In genomic region chr3:108770725-108771368, GRCm38 (mm10) we compare ENCODE assay signal across 9 mouse cellular contexts. TPM values are rescaled to one million over a fixed set of nuclear protein-coding genes. Genes with fewer than 3 reads are reported as not detected.
DNase-seq lines count a peak whose midpoint lies in the region; ATAC-seq lines count a peak whose summit lies in the region.
"Had no signal": no experiment of that assay in that cellular context is flagged by ENCODE, and none has a peak within 500 bp of the region (broad histone marks: within the 10 kb centered on the region; RNA-seq: fewer than 3 reads in every experiment).

No protein-coding gene starts in this region.

- H3K9ac ChIP-seq in neural tube, embryonic 15.5 days (replicated peaks), result no peak overlapping the region

- H3K4me2 ChIP-seq in neural tube, embryonic 15.5 days, result no peak overlapping the region

- H3K27me3 ChIP-seq in neural tube, embryonic 15.5 days (replicated peaks), result no peaks in the 10 kb centered on the region

- no peaks in the 10 kb centered on the region for H3K36me3 ChIP-seq in neural tube, embryonic 15.5 days

- no peak overlapping the region for H3K4me3 ChIP-seq in neural tube, embryonic 15.5 days (replicated peaks)

- peak; percentile 55 to 69 for ATAC-seq in hematopoietic stem cell, adult 5-6 weeks (replicated peaks in 1 of 2; ENCODE audit: insufficient read depth in 1 of 2, low FRiP score in 2 of 2, low TSS enrichment in 1 of 2, low read depth in 1 of 2, poor library complexity in 2 of 2, severe bottlenecking in 2 of 2)
- ATAC-seq in neural tube, embryonic 15.5 days (ENCODE audit: low FRiP score), result peak; percentile 72

- H3K9me3 ChIP-seq in neural tube, embryonic 15.5 days (replicated peaks), result no peaks in the 10 kb centered on the region

- WGBS in neural tube, embryonic 15.5 days, result 30% methylated on average over 6 of the region's 6 CpGs

- DNase-seq in MEL-GATA-1-ER (ENCODE audit: extremely low read depth, low read depth), result peak; percentile 61
- DNase-seq in cerebellum, adult 9-10 months, result peak; percentile 62
- DNase-seq in forelimb bud, embryonic 11.5 days (ENCODE audit: low read depth, low spot score), result peak; percentile 82
- peak; percentile 50 to 89 for DNase-seq in layer of hippocampus, adult 18-20 months (ENCODE audit: low spot score in 2 of 2)
- DNase-seq in lung, adult 18-20 months, result peak; percentile 51 to 69
- peak; percentile 75 for DNase-seq in thymus, postnatal 0 days (ENCODE audit: low spot score)

- H3K27ac ChIP-seq in neural tube, embryonic 15.5 days (replicated peaks), result no peak overlapping the region; the same call in 1 of the 2 replicates

- peaks cover 9% of the 10 kb centered on the region for H3K4me1 ChIP-seq in neural tube, embryonic 15.5 days

RNA-seq across cellular contexts. Expression of gene Aknad1, which starts 31.4 kb away (rescaled TPM):
- total RNA-seq in hematopoietic stem cell, adult 5-6 weeks (2017), result 0.55 TPM in 1 of 2 replicates, not detected in the other
- not detected for total RNA-seq in layer of hippocampus, adult 18-20 months (2021)
- polyA plus RNA-seq in neural tube, embryonic 15.5 days (2015; fragmentation: Nextera tagmentation; extraction: Ambion mirVana), result 0.10 TPM in 1 of 2 replicates, not detected in the other
- polyA plus RNA-seq in thymus, postnatal 0 days (2015; fragmentation: Nextera tagmentation; extraction: Ambion mirVana), result 0.06 and 0.07 TPM in 2 replicates
- total RNA-seq: layer of hippocampus, postnatal 25 days had no signal

RNA-seq across cellular contexts. Expression of gene Gpsm2, which starts 48.7 kb away (rescaled TPM):
- 14.4 and 22.9 TPM in 2 replicates for total RNA-seq in hematopoietic stem cell, adult 5-6 weeks (2017)
- 10 to 100 TPM; 10.8 to 14.1 TPM for total RNA-seq in layer of hippocampus, adult 18-20 months (2021)
- polyA plus RNA-seq in neural tube, embryonic 15.5 days (2015; fragmentation: Nextera tagmentation; extraction: Ambion mirVana), result 17.5 and 23.6 TPM in 2 replicates
- polyA plus RNA-seq in thymus, postnatal 0 days (2015; fragmentation: Nextera tagmentation; extraction: Ambion mirVana), result 29.6 and 34.4 TPM in 2 replicates
